Mouse (Mus musculus): ENCODE measurements around the gene Hist1h4b.
"Not testable (repeated sequence)": the region's sequence is repeated elsewhere in the genome, so short reads cannot be mapped to it uniquely, and the experiment has no call there.

The Hist1h4b gene

GRCm38 (mm10) chr13:23757921-23758320 is 1.1 kb downstream of the Hist1h4b start:
- DNase-seq (ENCODE audit: low spot score): no peak

GRCm38 (mm10) chr13:23759251-23759771 is 2.5 kb downstream of the Hist1h4b start:
- DNase-seq (ENCODE audit: low spot score): no peak

GRCm38 (mm10) chr13:23759916-23760239 is 3.1 kb downstream of the Hist1h4b start:
- DNase-seq (ENCODE audit: low spot score): no peak

- no peak for DNase-seq (ENCODE audit: low spot score)
These were observed 3.6 kb downstream of the Hist1h4b start for GRCm38 (mm10) chr13:23760240-23760971.

- peak; percentile 98 for DNase-seq (ENCODE audit: low spot score)
These were observed 4.4 kb downstream of the Hist1h4b start, which contains the start of gene Hist1h4a for GRCm38 (mm10) chr13:23760972-23761864. TSS of gene Hist1h4a (minus strand) at chr13:23761230.

GRCm38 (mm10) chr13:23761871-23762821 is 5.3 kb downstream of the Hist1h4b start, which contains the start of gene Hist1h3a:
TSS of gene Hist1h3a (minus strand) at chr13:23762386.
- peak; percentile 84 for DNase-seq (ENCODE audit: low spot score)

- no peak for DNase-seq (ENCODE audit: low spot score)
These were observed 6.4 kb downstream of the Hist1h4b start for GRCm38 (mm10) chr13:23763242-23763585.

- DNase-seq (ENCODE audit: low spot score): peak; percentile 89
These were observed 6.9 kb downstream of the Hist1h4b start, which contains the start of gene Hist1h1a for GRCm38 (mm10) chr13:23763586-23764323. TSS of gene Hist1h1a (plus strand) at chr13:23763666.

- DNase-seq (ENCODE audit: low spot score): no peak
These were observed 7.7 kb downstream of the Hist1h4b start for GRCm38 (mm10) chr13:23764324-23765171.

GRCm38 (mm10) chr13:23765172-23765513 is 8.3 kb downstream of the Hist1h4b start:
- DNase-seq (ENCODE audit: low spot score): no peak

GRCm38 (mm10) chr13:23766772-23767171 is 10.0 kb downstream of the Hist1h4b start:
- DNase-seq (ENCODE audit: low spot score): no peak

GRCm38 (mm10) chr13:23768834-23769397 is 12.1 kb downstream of the Hist1h4b start:
- no peak for DNase-seq (ENCODE audit: low spot score)

- not testable (repeated sequence) for DNase-seq (ENCODE audit: low spot score)
These were observed 12.8 kb downstream of the Hist1h4b start, which contains the start of gene Trim38 for GRCm38 (mm10) chr13:23769613-23770012. TSS of gene Trim38 (plus strand) at chr13:23769913.

- no peak for DNase-seq (ENCODE audit: low spot score)
These were observed 15.9 kb downstream of the Hist1h4b start for GRCm38 (mm10) chr13:23772561-23773313.

GRCm38 (mm10) chr13:23778339-23778738 is 21.5 kb downstream of the Hist1h4b start:
- no peak for DNase-seq (ENCODE audit: low spot score)

- DNase-seq (ENCODE audit: low spot score): no peak
These were observed 22.2 kb downstream of the Hist1h4b start for GRCm38 (mm10) chr13:23779025-23779424.

- peak; percentile 66 for DNase-seq (ENCODE audit: low spot score)
These were observed 35.7 kb downstream of the Hist1h4b start for GRCm38 (mm10) chr13:23792520-23792919.

- no peak for DNase-seq (ENCODE audit: low spot score)
These were observed 42.6 kb downstream of the Hist1h4b start for GRCm38 (mm10) chr13:23799405-23799804.

- no peak for DNase-seq (ENCODE audit: low spot score)
These were observed 47.7 kb downstream of the Hist1h4b start for GRCm38 (mm10) chr13:23804532-23804931.
